Mouse (Mus musculus) midbrain, embryonic 11.5 days (tissue): Measurements from ENCODE around the gene Slc26a8. TPM values are rescaled to one million over a fixed set of nuclear protein-coding genes. Genes with fewer than 3 reads are reported as not detected.
"Not testable (repeated sequence)": the region's sequence is repeated elsewhere in the genome, so short reads cannot be mapped to it uniquely, and the experiment has no call there.

ENCODE experiments used
- ATAC-seq: fragments of 200-750 bp; cut with Nextera tagmentation; 2 replicates; pipeline ENCODE4 v1.8.0; 2017; ENCODE audit warnings: moderate TSS enrichment, moderate library complexity; ENCODE audit not compliant: low FRiP score
- DNase-seq: peaks from one replicate; pipeline ENCODE4 v3.0.0; 2015; ENCODE audit warnings: low spot score; ENCODE audit errors: missing footprints
- H3K27ac ChIP-seq: fragments of 300-500 bp; sonication (generic); 2 replicates; pipeline ENCODE4 v1.5.1; 2014; ENCODE audit warnings: low read depth, low read length
- H3K27me3 ChIP-seq: fragments of 300-500 bp; sonication (generic); 2 replicates; pipeline ENCODE4 v1.6.1; 2014; ENCODE audit warnings: mild to moderate bottlenecking, low read length, moderate library complexity, mixed read lengths; ENCODE audit not compliant: control insufficient read depth, insufficient read depth
- H3K36me3 ChIP-seq: fragments of 300-500 bp; sonication (generic); 2 replicates; pipeline ENCODE4 v1.6.1; 2014; ENCODE audit warnings: mild to moderate bottlenecking, low read length, moderate library complexity, mixed read lengths; ENCODE audit not compliant: control insufficient read depth, insufficient read depth
- H3K4me1 ChIP-seq: fragments of 300-500 bp; sonication (generic); 2 replicates; pipeline ENCODE4 v1.6.1; 2014; ENCODE audit warnings: low read length; ENCODE audit not compliant: control insufficient read depth, insufficient read depth
- H3K4me2 ChIP-seq: fragments of 300-500 bp; sonication (generic); 2 replicates; pipeline ENCODE4 v1.6.1; 2014; ENCODE audit warnings: mild to moderate bottlenecking, moderate library complexity
- H3K4me3 ChIP-seq: fragments of 300-500 bp; sonication (generic); 2 replicates; pipeline ENCODE4 v1.5.1; 2014; ENCODE audit warnings: low read depth, low read length
- H3K9ac ChIP-seq: fragments of 300-500 bp; sonication (generic); 2 replicates; pipeline ENCODE4 v1.6.1; 2014; ENCODE audit warnings: low read length
- H3K9me3 ChIP-seq: fragments of 300-500 bp; sonication (generic); 2 replicates; pipeline ENCODE4 v1.6.1; 2016; ENCODE audit warnings: low read length; ENCODE audit not compliant: control insufficient read depth
- WGBS: fragments of 180-500 bp; shearing (Covaris S2); extraction: QIAGEN DNeasy Blood & Tissue Kit; methylation state at CpG from one replicate; pipeline ENCODE4 v1.1.7; 2014; 5-methylcytosine and 5-hydroxymethylcytosine counted together
- polyA plus RNA-seq: library from polyadenylated mRNA; unstranded; fragments of >200 nt; fragmentation: Nextera tagmentation; extraction: Ambion mirVana; gene quantifications from 2 replicates; pipeline ENCODE4 v1.2.1, GENCODE M21; 2014

The Slc26a8 gene
- polyA plus RNA-seq = 0.75 and 0.87 TPM in 2 replicates

- WGBS = 9% methylated on average over 40 of the region's 40 CpGs
- H3K4me2 ChIP-seq = peak within 1 kb of the TSS; percentile 83
- peak within 1 kb of the TSS; percentile 92 for H3K9ac ChIP-seq
- peaks cover 6% of the 10 kb centered on the region for H3K27me3 ChIP-seq
- DNase-seq (peak; percentile 93), ATAC-seq (no peak)
- peak within 1 kb of the TSS; percentile 94 for H3K4me3 ChIP-seq
- H3K27ac ChIP-seq = peak within 1 kb of the TSS; percentile 40; the same call in 1 of the 2 replicates
- H3K4me1 ChIP-seq = peaks cover 16% of the 10 kb centered on the region
- no peaks in the 10 kb centered on the region for H3K9me3 ChIP-seq
- no peaks in the 10 kb centered on the region for H3K36me3 ChIP-seq
Observed at GRCm38 (mm10) chr17:28689586-28690283, at the start of gene Slc26a8. Slc26a8 (minus strand) TSS chr17:28690233.

GRCm38 (mm10) chr17:28739244-28739643 lies 49.2 kb upstream of the Slc26a8 start:
- no peak overlapping the region for H3K4me3 ChIP-seq
- no peaks in the 10 kb centered on the region for H3K9me3 ChIP-seq
- H3K9ac ChIP-seq = no peak overlapping the region
- no peaks in the 10 kb centered on the region for H3K4me1 ChIP-seq
- WGBS = 96% methylated on average over 6 of the region's 6 CpGs
- no peak for ATAC-seq
- H3K27me3 ChIP-seq = no peaks in the 10 kb centered on the region
- peaks cover 7% of the 10 kb centered on the region for H3K36me3 ChIP-seq
- no peak overlapping the region for H3K27ac ChIP-seq
- DNase-seq = no peak
- H3K4me2 ChIP-seq = no peak overlapping the region

- Histone ChIP-seq H3K27me3 (no peaks in the 10 kb centered on the region), H3K9ac (no peak overlapping the region), H3K4me1 (no peaks in the 10 kb centered on the region), H3K36me3 (0 out of 2 replicates have a peak, but pooled peaks cover 2% of the 10 kb centered on the region), H3K9me3 (no peaks in the 10 kb centered on the region), H3K27ac (no peak overlapping the region), H3K4me3 (no peak overlapping the region), H3K4me2 (no peak overlapping the region)
- ATAC-seq (no peak), DNase-seq (no peak)
- 85% methylated on average over 4 of the region's 4 CpGs for WGBS
Observed at GRCm38 (mm10) chr17:28737973-28738372, 47.9 kb upstream of the Slc26a8 start.

- 81% methylated on average over 4 of the region's 4 CpGs for WGBS
- Histone ChIP-seq H3K4me2 (no peak overlapping the region), H3K4me3 (no peak overlapping the region), H3K9me3 (no peaks in the 10 kb centered on the region), H3K9ac (no peak overlapping the region), H3K4me1 (no peaks in the 10 kb centered on the region), H3K36me3 (0 out of 2 replicates have a peak, but pooled peaks cover 5% of the 10 kb centered on the region), H3K27me3 (no peaks in the 10 kb centered on the region), H3K27ac (no peak overlapping the region)
- DNase-seq (no peak), ATAC-seq (no peak)
Observed at GRCm38 (mm10) chr17:28736486-28736885, 46.5 kb upstream of the Slc26a8 start.

- no peak for DNase-seq
- Histone ChIP-seq H3K4me2 (no peak overlapping the region), H3K4me1 (no peaks in the 10 kb centered on the region), H3K9ac (no peak overlapping the region), H3K27ac (no peak overlapping the region), H3K36me3 (0 out of 2 replicates have a peak, but pooled peaks cover 5% of the 10 kb centered on the region), H3K9me3 (no peaks in the 10 kb centered on the region), H3K4me3 (no peak overlapping the region), H3K27me3 (no peaks in the 10 kb centered on the region)
- no peak for ATAC-seq
- WGBS = 93% methylated on average over 6 of the region's 6 CpGs
Observed at GRCm38 (mm10) chr17:28735317-28736105, 45.5 kb upstream of the Slc26a8 start.

- DNase-seq, H3K4me2 ChIP-seq, H3K9me3 ChIP-seq, H3K36me3 ChIP-seq, ATAC-seq, H3K27me3 ChIP-seq, H3K9ac ChIP-seq, H3K4me3 ChIP-seq, H3K27ac ChIP-seq, H3K4me1 ChIP-seq: not testable (repeated sequence)
- 92% methylated on average over 11 of the region's 11 CpGs for WGBS
Observed at GRCm38 (mm10) chr17:28727511-28727910, 37.5 kb upstream of the Slc26a8 start.

- WGBS = 91% methylated on average over 4 of the region's 4 CpGs
- Histone ChIP-seq H3K4me3 (no peak within 1 kb of the TSS), H3K36me3 (peaks cover 8% of the 10 kb centered on the region; the same call in 1 of the 2 replicates), H3K9ac (no peak within 1 kb of the TSS), H3K4me1 (no peaks in the 10 kb centered on the region), H3K9me3 (no peaks in the 10 kb centered on the region), H3K27me3 (no peaks in the 10 kb centered on the region), H3K4me2 (no peak within 1 kb of the TSS), H3K27ac (no peak within 1 kb of the TSS)
- DNase-seq (no peak), ATAC-seq (no peak)
Observed at GRCm38 (mm10) chr17:28725783-28726182, 35.8 kb upstream of the Slc26a8 start, which contains the start of gene AC170998.1. AC170998.1 (plus strand) TSS chr17:28726083.

GRCm38 (mm10) chr17:28717535-28717934 lies 27.5 kb upstream of the Slc26a8 start:
- Histone ChIP-seq H3K9ac (no peak overlapping the region), H3K4me3 (no peak overlapping the region), H3K27ac (no peak overlapping the region), H3K4me1 (no peaks in the 10 kb centered on the region), H3K9me3 (no peaks in the 10 kb centered on the region), H3K4me2 (no peak overlapping the region), H3K36me3 (peaks cover 12% of the 10 kb centered on the region; the same call in 1 of the 2 replicates), H3K27me3 (no peaks in the 10 kb centered on the region)
- DNase-seq (no peak), ATAC-seq (no peak)
- WGBS = 78% methylated on average over 3 of the region's 3 CpGs
